Comparison of ENCODE assay signal across 10 mouse cellular contexts in the genomic region with DNA sequence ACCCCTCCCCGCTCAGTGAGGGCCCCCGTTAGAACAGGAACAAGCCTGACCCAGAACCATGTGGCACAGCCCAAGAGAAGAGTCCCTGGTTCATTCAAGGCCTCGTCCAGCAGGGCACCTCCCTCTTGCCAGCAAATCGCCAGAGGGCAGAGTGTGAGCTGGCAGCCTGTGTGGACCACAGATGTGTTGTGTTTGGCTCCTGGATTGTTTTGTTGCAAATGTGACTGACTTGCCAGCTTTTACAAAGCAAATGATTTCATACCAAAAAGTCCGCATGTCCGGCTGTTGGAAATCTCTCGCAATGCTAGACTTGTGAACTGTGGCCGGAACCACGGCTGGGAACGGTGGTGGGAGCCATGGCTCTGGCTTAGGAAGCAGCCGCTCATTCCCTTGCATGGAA. TPM values are rescaled to one million over a fixed set of nuclear protein-coding genes. Genes with fewer than 3 reads are reported as not detected.
DNase-seq lines count a peak whose midpoint lies in the region; ATAC-seq and TF ChIP-seq lines count a peak whose summit lies in the region.
"Had no signal": no experiment of that assay in that cellular context is flagged by ENCODE, and none has a peak within 500 bp of the region (broad histone marks: within the 10 kb centered on the region; RNA-seq: fewer than 3 reads in every experiment).

No protein-coding gene starts in this region.

- H3K4me3 ChIP-seq in forebrain, embryonic 10.5 days: no peak overlapping the region
- H3K4me3 ChIP-seq in forebrain, postnatal 0 days (ENCODE audit: low read depth, low read length): no peak overlapping the region
- H3K4me3 ChIP-seq in hindbrain, embryonic 11.5 days (ENCODE audit: low read depth, low read length): no peak overlapping the region
- no peak overlapping the region for H3K4me3 ChIP-seq in olfactory bulb, adult 2 months (ENCODE audit: insufficient read depth, low read depth, low read length)
- H3K4me3 ChIP-seq: kidney, embryonic 15.5 days had no signal

- no peaks in the 10 kb centered on the region for H3K9me3 ChIP-seq in forebrain, embryonic 10.5 days
- no peaks in the 10 kb centered on the region for H3K9me3 ChIP-seq in forebrain, postnatal 0 days (ENCODE audit: low read length)
- H3K9me3 ChIP-seq in hindbrain, embryonic 11.5 days (ENCODE audit: control insufficient read depth, low read length): no peaks in the 10 kb centered on the region
- H3K9me3 ChIP-seq: kidney, embryonic 15.5 days had no signal

- H3K36me3 ChIP-seq in forebrain, embryonic 10.5 days (replicated peaks): 0 out of 2 replicates have a peak, but pooled peaks cover 5% of the 10 kb centered on the region
- H3K36me3 ChIP-seq in forebrain, postnatal 0 days (ENCODE audit: insufficient read depth): no peaks in the 10 kb centered on the region
- no peaks in the 10 kb centered on the region for H3K36me3 ChIP-seq in hindbrain, embryonic 11.5 days (ENCODE audit: control insufficient read depth, insufficient read depth, low read length)
- H3K36me3 ChIP-seq: kidney, embryonic 15.5 days had no signal

- TF ChIP-seq POLR2A in olfactory bulb, adult 2 months (IDR thresholded peaks at IDR 0.05; ENCODE audit: insufficient read depth, low read depth, low read length): no peak

- no peak overlapping the region for H3K9ac ChIP-seq in forebrain, postnatal 0 days
- no peak overlapping the region for H3K9ac ChIP-seq in hindbrain, embryonic 11.5 days (ENCODE audit: low read depth, low read length)
- H3K9ac ChIP-seq: kidney, embryonic 15.5 days had no signal

- no peak overlapping the region for H3K4me2 ChIP-seq in forebrain, postnatal 0 days (ENCODE audit: low read depth)
- H3K4me2 ChIP-seq in hindbrain, embryonic 11.5 days (replicated peaks; ENCODE audit: low read depth, low read length): no peak overlapping the region
- H3K4me2 ChIP-seq: kidney, embryonic 15.5 days had no signal

- H3K4me1 ChIP-seq in forebrain, embryonic 10.5 days: peaks cover 91% of the 10 kb centered on the region
- peaks cover 8% of the 10 kb centered on the region; the same call in 1 of the 2 replicates for H3K4me1 ChIP-seq in forebrain, postnatal 0 days (ENCODE audit: insufficient read depth)
- H3K4me1 ChIP-seq in hindbrain, embryonic 11.5 days (replicated peaks; ENCODE audit: control insufficient read depth, insufficient read depth, low read length): peaks cover 43% of the 10 kb centered on the region
- peaks cover 25% of the 10 kb centered on the region for H3K4me1 ChIP-seq in olfactory bulb, adult 2 months (ENCODE audit: control insufficient read depth, insufficient read depth, low read length)

- H3K27ac ChIP-seq in forebrain, embryonic 10.5 days: peak overlapping the region; percentile 81
- no peak overlapping the region for H3K27ac ChIP-seq in forebrain, postnatal 0 days (ENCODE audit: low read depth, low read length)
- 0 out of 2 replicates have a peak overlapping the region, but pooled peaks have one; percentile 60 for H3K27ac ChIP-seq in hindbrain, embryonic 11.5 days (ENCODE audit: low read depth, low read length)
- H3K27ac ChIP-seq in olfactory bulb, adult 2 months (ENCODE audit: insufficient read depth, low read depth, low read length): peak overlapping the region; percentile 44; the same call in 1 of the 2 replicates
- H3K27ac ChIP-seq: kidney, embryonic 15.5 days had no signal

- ATAC-seq in forebrain, postnatal 0 days: no peak
- ATAC-seq in hindbrain, embryonic 11.5 days (ENCODE audit: low FRiP score): no peak
- ATAC-seq: CD4-positive, CD25-positive, alpha-beta regulatory T cell, adult 4 months had no signal

- no peak for TF ChIP-seq CTCF in forebrain, postnatal 0 days (IDR thresholded peaks at IDR 0.05; ENCODE audit: low read depth)
- no peak for TF ChIP-seq CTCF in olfactory bulb, adult 2 months (IDR thresholded peaks at IDR 0.05; ENCODE audit: insufficient read depth, low read depth, low read length)

- WGBS in forebrain, embryonic 10.5 days: 81% methylated on average over 11 of the region's 11 CpGs
- 53% methylated on average over 11 of the region's 11 CpGs for WGBS in forebrain, postnatal 0 days
- WGBS in hindbrain, embryonic 11.5 days: 85% methylated on average over 11 of the region's 11 CpGs
- WGBS in olfactory bulb, adult 2 months: 58% methylated on average over 11 of the region's 11 CpGs

- DNase-seq in forebrain, embryonic 10.5 days (ENCODE audit: extremely low spot score, low spot score): no peak
- DNase-seq in forebrain, postnatal 0 days: no peak
- peak; percentile 13 for DNase-seq in ovary, adult 18-20 months (ENCODE audit: low spot score)
- DNase-seq in ovary, postnatal 10 days (ENCODE audit: low spot score): no peak
- no peak for DNase-seq in hindbrain, embryonic 11.5 days (ENCODE audit: low spot score)
- DNase-seq in layer of hippocampus, postnatal 36 days: no peak
- no peak for DNase-seq in right cerebral cortex, postnatal 14 days

- no peaks in the 10 kb centered on the region for H3K27me3 ChIP-seq in forebrain, embryonic 10.5 days (ENCODE audit: poor library complexity, severe bottlenecking)
- H3K27me3 ChIP-seq in forebrain, postnatal 0 days (ENCODE audit: insufficient read depth, low read length): no peaks in the 10 kb centered on the region
- no peaks in the 10 kb centered on the region for H3K27me3 ChIP-seq in hindbrain, embryonic 11.5 days (ENCODE audit: control insufficient read depth, insufficient read depth, low read length)
- H3K27me3 ChIP-seq: kidney, embryonic 15.5 days had no signal

RNA-seq across cellular contexts. Expression of a gene that starts 36.7 kb away (rescaled TPM):
- 24.3 and 25.5 TPM in 2 replicates for polyA plus RNA-seq in forebrain, embryonic 10.5 days (2016; fragmentation: Nextera tagmentation; extraction: Ambion mirVana)
- 30.6 and 31.3 TPM in 2 replicates for total RNA-seq in forebrain, postnatal 0 days (2014; rRNA removed)
- polyA plus RNA-seq in forebrain, postnatal 0 days (2015; fragmentation: Nextera tagmentation; extraction: Ambion mirVana): 14.5 and 17.5 TPM in 2 replicates
- 20.9 and 21.7 TPM in 2 replicates for polyA plus RNA-seq in hindbrain, embryonic 11.5 days (2014; fragmentation: Nextera tagmentation; extraction: Ambion mirVana)
- polyA plus RNA-seq in olfactory bulb, adult 2 months (2012; ENCODE audit: insufficient read depth, insufficient read length, low replicate concordance, missing spikeins): not detected in 2 replicates
- 10 to 100 TPM; 71.0 to 74.9 TPM for total RNA-seq in layer of hippocampus, postnatal 36 days (2021)
